Mouse (Mus musculus) stomach, postnatal 0 days (tissue): ENCODE measurements around the gene Ehbp1l1.

Source experiments
- CTCF ChIP-seq: IDR thresholded peaks from 2 replicates; pipeline ENCODE4 v1.5.1; 2016; ENCODE audit warnings: antibody characterized with exemption, low read depth, mild to moderate bottlenecking, moderate library complexity
- EP300 ChIP-seq: optimal IDR thresholded peaks from 2 replicates; pipeline ENCODE3; 2016; ENCODE audit warnings: antibody characterized with exemption

- no peak for TF ChIP-seq EP300
- peak; percentile 30 for TF ChIP-seq CTCF
Observed at GRCm38 (mm10) chr19:5741641-5742240, 15.6 kb upstream of the Ehbp1l1 start.
